Mouse (Mus musculus) thymus, postnatal 25 days (tissue): ENCODE results near the gene Exoc4.

ENCODE experiments used
- DNase-seq: peaks from one replicate; pipeline ENCODE4 v3.0.0; 2022

Exoc4 gene

DNA sequence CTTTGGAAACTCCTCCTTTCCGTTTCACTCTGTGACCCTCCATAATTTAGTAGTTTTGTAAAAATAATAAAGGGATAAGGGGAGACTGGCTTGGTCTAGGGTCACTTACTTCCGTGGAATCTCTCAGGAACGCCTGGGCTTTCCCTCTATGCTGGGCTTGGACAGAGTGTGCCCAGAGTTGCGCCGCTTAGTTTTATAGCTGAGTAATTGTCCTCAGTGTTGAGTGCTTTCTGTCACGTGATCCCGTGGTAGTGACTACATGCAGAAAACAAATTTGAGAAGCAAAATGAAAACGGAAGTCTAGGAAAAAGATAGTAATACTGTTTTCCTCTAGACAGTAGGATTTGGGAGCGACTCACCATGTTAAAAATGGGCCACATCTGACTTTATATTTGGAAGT, 235.7 kb downstream of the Exoc4 start:
- no peak for DNase-seq

DNA sequence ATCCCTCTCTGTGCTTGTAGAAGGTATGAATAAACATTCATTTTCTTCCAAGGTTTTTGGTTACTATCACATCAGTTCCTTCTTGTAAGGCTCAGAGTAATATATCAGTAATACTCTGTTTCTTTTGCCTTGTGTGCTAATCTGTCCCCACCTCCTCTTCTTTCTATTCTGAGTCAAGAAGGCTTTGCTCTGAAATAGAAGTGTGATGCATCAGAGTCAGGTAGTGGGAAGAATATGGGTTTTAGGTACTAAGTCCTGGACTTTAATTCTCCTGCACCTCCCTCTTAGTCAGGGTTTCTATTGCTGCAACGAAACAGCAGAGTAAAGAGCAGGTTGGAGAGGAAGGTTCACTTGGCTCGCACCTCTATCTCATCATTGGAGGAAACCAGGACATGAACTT, 240.9 kb downstream of the Exoc4 start:
- DNase-seq: no peak

DNA sequence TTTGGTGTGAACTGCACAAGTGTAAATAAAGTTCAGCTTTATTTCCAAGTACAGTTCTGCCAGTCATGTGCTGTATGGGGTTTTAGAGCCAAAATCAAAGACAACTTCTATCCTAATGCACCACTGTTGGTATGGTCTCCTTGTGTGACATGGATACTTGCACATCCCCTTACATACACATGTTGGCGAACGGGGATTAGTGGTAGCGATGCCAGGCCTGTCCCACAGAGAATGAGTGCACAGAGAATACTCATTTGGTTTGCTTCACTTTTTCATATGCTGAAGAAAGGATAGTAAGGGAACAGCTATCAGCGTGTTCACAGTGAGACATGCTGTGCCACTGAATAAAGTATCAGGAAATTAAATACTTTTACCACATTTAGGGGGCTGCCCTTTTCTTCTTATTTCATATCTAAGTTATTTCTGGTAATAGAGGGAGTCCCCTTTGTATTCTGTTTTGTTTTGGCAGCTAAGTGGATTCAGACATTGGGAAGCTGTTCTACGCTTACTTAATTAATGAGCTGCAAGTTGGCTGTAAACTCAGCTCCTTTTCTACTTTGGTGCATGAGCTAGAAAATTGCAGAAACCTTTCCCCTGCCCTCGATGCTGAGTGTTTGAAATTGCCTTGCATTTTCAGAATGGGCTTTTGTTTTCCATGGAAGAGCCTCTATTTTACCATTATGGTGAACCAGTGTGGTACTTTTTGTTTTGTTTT, 247.4 kb downstream of the Exoc4 start:
- DNase-seq: no peak

DNA sequence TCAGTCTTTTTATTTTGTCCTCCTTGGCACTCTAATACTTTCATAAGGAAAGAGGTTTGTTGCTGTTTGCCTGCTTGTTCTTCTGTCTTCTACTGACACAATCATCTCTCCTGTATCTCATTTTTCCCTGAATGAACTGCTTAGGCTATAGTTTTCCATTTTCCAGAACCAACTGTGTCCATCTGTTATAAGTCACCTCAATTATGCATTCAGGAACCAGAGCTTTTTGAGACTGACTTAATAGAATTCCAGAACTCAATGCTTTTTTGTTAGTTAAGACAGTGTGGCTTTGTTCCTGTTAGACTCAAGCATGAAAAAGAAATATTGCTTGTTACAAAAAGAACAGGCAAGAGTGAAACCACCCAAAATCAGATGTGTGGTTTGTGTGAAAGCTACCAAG, 248.5 kb downstream of the Exoc4 start:
- no peak for DNase-seq

- no peak for DNase-seq
These were observed 253.5 kb downstream of the Exoc4 start for GRCm38 (mm10) chr6:33502388-33502787.

DNA sequence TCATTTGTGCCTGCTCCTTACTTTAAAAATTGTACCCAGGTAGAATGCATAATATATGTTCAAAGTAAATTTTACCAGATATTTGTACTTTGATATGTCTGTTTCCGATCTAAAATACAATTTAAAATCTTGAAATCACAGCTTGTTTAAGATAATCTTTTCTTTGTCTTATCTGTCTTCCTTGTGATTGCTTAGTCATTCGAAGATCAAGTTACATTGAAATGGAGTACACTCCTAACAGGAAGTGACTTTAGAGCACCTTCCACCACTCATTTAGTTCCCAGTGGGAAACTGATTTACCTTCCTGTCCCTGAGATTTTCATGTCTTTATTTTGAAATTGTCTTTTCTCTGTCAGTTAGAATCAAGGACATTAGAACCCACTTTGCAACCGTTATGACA, 254.5 kb downstream of the Exoc4 start:
- DNase-seq: no peak

DNA sequence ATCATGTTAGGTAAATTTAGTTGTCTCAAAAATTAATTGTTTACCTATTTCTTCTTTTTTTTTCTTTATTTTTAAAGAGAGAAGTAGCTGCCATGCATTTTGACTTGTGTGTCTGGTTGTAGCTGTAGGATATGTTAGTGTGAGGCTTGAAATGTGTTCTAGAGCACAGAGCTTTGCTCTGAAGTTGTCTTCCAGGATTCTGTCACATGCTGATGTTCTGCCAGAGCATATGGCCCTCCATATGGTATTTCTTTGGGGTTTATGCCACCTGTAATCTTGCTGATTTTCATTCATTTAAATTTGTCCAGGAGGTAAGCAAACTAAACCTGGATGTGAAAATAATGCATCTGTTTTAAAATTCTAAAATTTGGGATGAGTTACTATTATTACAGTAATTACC, 258.2 kb downstream of the Exoc4 start:
- no peak for DNase-seq

DNA sequence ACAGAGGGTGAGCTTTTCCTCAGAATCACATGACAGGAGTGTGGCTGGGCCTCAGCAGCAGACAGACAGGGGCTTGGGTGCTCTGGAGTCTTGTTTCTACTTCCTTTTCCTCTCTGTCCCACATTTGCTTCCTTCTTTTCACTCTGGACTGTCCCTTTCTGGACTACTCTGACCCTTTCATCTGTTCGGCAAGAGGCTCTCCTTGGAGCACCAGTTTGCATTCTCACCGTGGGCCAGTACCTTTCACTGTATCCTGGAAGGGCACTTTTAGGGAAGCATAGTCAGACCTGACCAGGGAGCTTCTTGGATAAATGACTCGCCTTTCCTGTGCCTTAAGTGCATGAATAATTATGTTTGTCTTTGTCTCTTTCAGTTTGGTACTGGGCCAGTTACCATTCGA, 266.5 kb downstream of the Exoc4 start:
- DNase-seq: peak; percentile 26

- DNase-seq: peak; percentile 21
These were observed 267.9 kb downstream of the Exoc4 start for GRCm38 (mm10) chr6:33516798-33517197.

GRCm38 (mm10) chr6:33517890-33518410, 269.1 kb downstream of the Exoc4 start:
- peak; percentile 24 for DNase-seq

- no peak for DNase-seq
These were observed 276.9 kb downstream of the Exoc4 start for GRCm38 (mm10) chr6:33525695-33526366.

DNA sequence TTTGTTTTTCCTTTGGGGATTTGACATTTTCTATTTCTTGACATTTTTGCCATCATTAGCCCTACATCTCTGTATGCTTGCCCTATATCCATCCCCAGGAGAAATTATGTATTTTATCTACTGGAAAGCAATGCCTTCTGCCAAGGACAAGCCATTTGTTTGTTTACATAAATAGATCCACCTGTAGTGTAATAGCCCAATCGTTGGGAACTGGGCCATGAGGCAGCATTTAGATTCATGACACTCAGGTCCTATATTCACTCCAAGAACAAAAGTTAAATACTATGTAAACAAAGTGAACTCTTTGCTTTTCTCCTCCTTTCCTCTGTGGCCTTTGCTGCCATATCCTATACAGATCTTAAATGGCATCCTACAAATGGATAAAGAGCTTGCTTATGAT, 291.5 kb downstream of the Exoc4 start:
- no peak for DNase-seq

DNA sequence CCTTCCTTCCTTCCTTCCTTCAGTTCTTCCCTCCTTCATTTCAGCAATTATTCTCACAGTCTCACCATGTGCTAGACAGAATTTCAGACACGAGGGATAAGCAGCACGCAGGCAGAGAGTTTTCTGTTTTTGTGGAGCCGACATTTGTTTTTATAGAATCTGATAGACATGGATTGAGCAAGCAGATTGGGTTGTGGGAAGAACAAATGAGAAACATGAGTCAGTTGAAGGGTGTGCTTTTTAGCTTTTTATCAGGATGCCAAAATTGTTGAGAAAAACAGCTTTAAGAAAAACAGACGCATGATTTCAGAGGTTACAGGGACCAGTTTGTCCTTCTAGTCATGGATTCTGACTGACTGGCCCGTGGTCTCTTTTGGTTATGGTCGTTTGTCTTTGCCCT, 293.8 kb downstream of the Exoc4 start:
- DNase-seq: no peak

- no peak for DNase-seq
These were observed 303.0 kb downstream of the Exoc4 start for GRCm38 (mm10) chr6:33551934-33552333.

DNA sequence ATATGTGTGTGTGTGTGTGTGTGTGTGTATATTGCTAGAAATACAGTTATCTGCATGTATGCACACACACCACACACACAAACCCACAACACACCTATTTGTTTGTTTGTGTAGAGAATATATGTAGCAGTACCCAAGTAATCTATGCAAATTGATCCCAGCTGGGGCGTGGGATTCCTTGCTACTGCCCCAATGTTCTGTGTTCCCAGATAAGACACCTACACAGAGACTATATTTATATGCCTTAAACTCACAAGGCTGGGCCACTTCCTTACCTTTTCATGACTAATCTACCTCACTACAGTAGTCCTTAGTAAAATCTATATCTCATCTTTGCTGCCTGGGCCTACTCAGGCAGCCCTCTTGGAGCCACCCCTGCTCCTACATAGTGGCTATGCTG, 312.0 kb downstream of the Exoc4 start:
- DNase-seq: no peak

GRCm38 (mm10) chr6:33561911-33562310, 313.0 kb downstream of the Exoc4 start:
- DNase-seq: no peak

GRCm38 (mm10) chr6:33575947-33576346, 327.1 kb downstream of the Exoc4 start:
- no peak for DNase-seq

DNA sequence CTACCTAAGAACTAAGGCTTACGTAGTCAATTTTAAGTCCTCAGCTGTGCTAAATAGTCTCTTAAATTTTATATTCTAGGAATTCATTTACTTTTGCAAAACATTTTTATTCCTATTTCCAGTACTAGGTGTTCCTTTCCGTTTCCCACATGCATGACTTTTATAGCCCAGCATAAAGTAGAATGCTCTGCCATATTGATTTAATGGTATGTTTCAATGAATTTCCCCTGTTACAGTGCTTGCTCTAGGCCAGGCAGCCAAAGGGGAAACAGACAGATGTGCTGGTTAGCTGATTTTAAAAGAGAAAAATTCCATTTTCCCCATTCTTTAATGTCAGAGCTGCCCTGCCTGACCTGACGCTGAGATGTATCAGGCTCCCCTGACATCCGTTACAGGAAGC, 359.6 kb downstream of the Exoc4 start:
- no peak for DNase-seq

- no peak for DNase-seq
These were observed 365.1 kb downstream of the Exoc4 start for GRCm38 (mm10) chr6:33613978-33614377.

GRCm38 (mm10) chr6:33618590-33618989, 369.7 kb downstream of the Exoc4 start:
- no peak for DNase-seq

- DNase-seq: no peak
These were observed 371.8 kb downstream of the Exoc4 start for GRCm38 (mm10) chr6:33620701-33621100.

DNA sequence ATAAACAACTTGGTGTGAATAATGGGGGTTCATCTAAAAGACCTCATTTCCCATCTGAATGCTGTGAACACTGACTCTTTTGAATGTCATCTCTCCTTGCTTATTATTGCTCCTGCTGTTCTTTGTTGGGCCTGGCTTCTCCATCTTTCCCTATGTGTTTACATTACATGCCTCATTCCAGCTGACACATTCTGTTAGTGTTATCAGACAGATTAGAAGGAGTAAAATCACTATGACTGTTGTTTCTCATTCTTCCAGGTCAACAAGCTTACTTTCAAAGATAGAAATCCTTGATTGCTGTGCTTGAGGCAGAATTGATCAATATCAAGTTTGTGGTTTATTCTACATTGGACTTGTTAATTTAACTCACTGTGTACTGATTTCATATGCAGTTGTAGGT, 377.0 kb downstream of the Exoc4 start:
- no peak for DNase-seq

DNA sequence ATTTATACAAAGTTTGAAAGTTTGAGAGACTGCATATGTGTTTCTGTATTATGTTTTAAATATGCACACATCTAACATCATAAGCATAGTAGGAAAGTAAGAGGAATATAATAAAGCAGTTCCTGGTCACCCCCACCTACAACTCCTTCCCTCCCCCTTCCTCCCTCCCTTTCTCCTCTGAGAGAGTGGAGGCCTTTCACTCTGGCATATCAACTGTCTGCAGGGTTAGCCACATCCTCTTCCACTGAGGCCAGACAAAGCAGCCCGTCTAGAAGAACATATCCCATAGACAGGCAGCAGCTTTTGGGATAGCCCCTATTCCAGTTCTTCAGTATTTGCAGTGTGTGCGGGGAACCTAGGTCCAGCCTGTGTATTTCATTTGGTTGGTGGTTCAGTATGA, 382.2 kb downstream of the Exoc4 start:
- no peak for DNase-seq

DNA sequence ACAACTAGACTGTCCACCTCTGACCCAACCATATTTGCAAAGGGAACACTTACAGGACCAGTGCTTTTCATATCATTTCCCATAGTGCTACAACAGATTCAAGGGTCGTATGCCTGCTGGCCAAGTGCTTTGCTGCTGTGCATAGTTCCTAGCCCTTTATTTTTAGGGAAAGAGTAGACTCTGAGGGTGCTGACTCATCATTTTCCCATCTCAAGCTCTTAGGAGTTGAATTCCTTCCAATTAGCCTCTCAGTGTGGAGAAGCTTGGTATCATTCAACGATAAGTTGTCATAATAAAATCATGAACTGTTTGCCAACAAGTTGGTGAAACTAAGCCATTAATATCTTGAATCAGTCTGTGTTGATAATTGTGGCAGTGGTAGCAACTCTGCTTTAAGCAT, 388.3 kb downstream of the Exoc4 start:
- no peak for DNase-seq
